Mouse (Mus musculus) midbrain, embryonic 11.5 days (tissue): ENCODE data around the gene Tex12. TPM values are rescaled to one million over a fixed set of nuclear protein-coding genes. Genes with fewer than 3 reads are reported as not detected.

Source experiments
- ATAC-seq: fragments of 200-750 bp; cut with Nextera tagmentation; 2 replicates; pipeline ENCODE4 v1.8.0; 2017; ENCODE audit warnings: moderate TSS enrichment, moderate library complexity; ENCODE audit not compliant: low FRiP score
- DNase-seq: peaks from one replicate; pipeline ENCODE4 v3.0.0; 2015; ENCODE audit warnings: low spot score; ENCODE audit errors: missing footprints
- H3K27ac ChIP-seq: fragments of 300-500 bp; sonication (generic); 2 replicates; pipeline ENCODE4 v1.5.1; 2014; ENCODE audit warnings: low read depth, low read length
- H3K27me3 ChIP-seq: fragments of 300-500 bp; sonication (generic); 2 replicates; pipeline ENCODE4 v1.6.1; 2014; ENCODE audit warnings: mild to moderate bottlenecking, low read length, moderate library complexity, mixed read lengths; ENCODE audit not compliant: control insufficient read depth, insufficient read depth
- H3K36me3 ChIP-seq: fragments of 300-500 bp; sonication (generic); 2 replicates; pipeline ENCODE4 v1.6.1; 2014; ENCODE audit warnings: mild to moderate bottlenecking, low read length, moderate library complexity, mixed read lengths; ENCODE audit not compliant: control insufficient read depth, insufficient read depth
- H3K4me1 ChIP-seq: fragments of 300-500 bp; sonication (generic); 2 replicates; pipeline ENCODE4 v1.6.1; 2014; ENCODE audit warnings: low read length; ENCODE audit not compliant: control insufficient read depth, insufficient read depth
- H3K4me2 ChIP-seq: fragments of 300-500 bp; sonication (generic); 2 replicates; pipeline ENCODE4 v1.6.1; 2014; ENCODE audit warnings: mild to moderate bottlenecking, moderate library complexity
- H3K4me3 ChIP-seq: fragments of 300-500 bp; sonication (generic); 2 replicates; pipeline ENCODE4 v1.5.1; 2014; ENCODE audit warnings: low read depth, low read length
- H3K9ac ChIP-seq: fragments of 300-500 bp; sonication (generic); 2 replicates; pipeline ENCODE4 v1.6.1; 2014; ENCODE audit warnings: low read length
- H3K9me3 ChIP-seq: fragments of 300-500 bp; sonication (generic); 2 replicates; pipeline ENCODE4 v1.6.1; 2016; ENCODE audit warnings: low read length; ENCODE audit not compliant: control insufficient read depth
- WGBS: fragments of 180-500 bp; shearing (Covaris S2); extraction: QIAGEN DNeasy Blood & Tissue Kit; methylation state at CpG from one replicate; pipeline ENCODE4 v1.1.7; 2014; 5-methylcytosine and 5-hydroxymethylcytosine counted together
- polyA plus RNA-seq: library from polyadenylated mRNA; unstranded; fragments of >200 nt; fragmentation: Nextera tagmentation; extraction: Ambion mirVana; gene quantifications from 2 replicates; pipeline ENCODE4 v1.2.1, GENCODE M21; 2014

The Tex12 gene
- polyA plus RNA-seq, 1 experiment from 2014 or later, result 0.26 TPM

DNA sequence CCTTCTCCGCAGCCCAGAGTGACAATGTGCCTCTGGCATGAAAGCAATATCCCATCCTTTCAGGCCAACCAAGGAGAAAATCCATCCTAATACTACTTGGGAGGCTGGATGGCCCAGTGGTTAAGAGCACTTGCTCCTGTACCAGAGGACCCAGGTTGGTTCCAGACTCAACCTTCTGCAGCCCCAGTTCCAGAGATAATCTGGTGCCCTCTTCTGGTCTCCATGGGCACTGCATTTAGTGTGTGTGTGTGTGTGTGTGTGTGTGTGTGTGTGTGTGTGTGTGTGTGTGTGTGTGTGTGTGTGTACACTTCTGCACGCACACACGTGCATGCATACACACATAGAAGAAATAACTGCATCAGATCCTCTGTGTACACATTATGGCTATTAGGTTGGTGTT lies 32.4 kb upstream of the Tex12 start:
- WGBS, result 73% methylated on average over 3 of the region's 3 CpGs
- Histone ChIP-seq H3K4me3 (no peak overlapping the region), H3K27me3 (no peaks in the 10 kb centered on the region), H3K4me1 (no peaks in the 10 kb centered on the region), H3K9ac (no peak overlapping the region), H3K27ac (no peak overlapping the region), H3K4me2 (no peak overlapping the region), H3K9me3 (no peaks in the 10 kb centered on the region), H3K36me3 (peaks cover 17% of the 10 kb centered on the region)
- DNase-seq (peak; percentile 90), ATAC-seq (no peak)

- peaks cover 11% of the 10 kb centered on the region; the same call in 1 of the 2 replicates for H3K36me3 ChIP-seq
- no peak for ATAC-seq
- no peak overlapping the region for H3K4me3 ChIP-seq
- no peak overlapping the region for H3K9ac ChIP-seq
- no peaks in the 10 kb centered on the region for H3K9me3 ChIP-seq
- DNase-seq, result no peak
- 89% methylated on average over 9 of the region's 9 CpGs for WGBS
- no peak overlapping the region for H3K27ac ChIP-seq
- no peak overlapping the region for H3K4me2 ChIP-seq
- no peaks in the 10 kb centered on the region for H3K4me1 ChIP-seq
- H3K27me3 ChIP-seq, result no peaks in the 10 kb centered on the region
These were observed 31.8 kb upstream of the Tex12 start for GRCm38 (mm10) chr9:50592955-50593354.

GRCm38 (mm10) chr9:50590856-50591518 lies 29.9 kb upstream of the Tex12 start:
- ATAC-seq (no peak), DNase-seq (no peak)
- Histone ChIP-seq H3K4me1 (no peaks in the 10 kb centered on the region), H3K4me3 (no peak overlapping the region), H3K36me3 (peaks cover 2% of the 10 kb centered on the region; the same call in 1 of the 2 replicates), H3K9ac (no peak overlapping the region), H3K9me3 (no peaks in the 10 kb centered on the region), H3K4me2 (no peak overlapping the region), H3K27ac (no peak overlapping the region), H3K27me3 (no peaks in the 10 kb centered on the region)
- 81% methylated on average over 10 of the region's 10 CpGs for WGBS

DNA sequence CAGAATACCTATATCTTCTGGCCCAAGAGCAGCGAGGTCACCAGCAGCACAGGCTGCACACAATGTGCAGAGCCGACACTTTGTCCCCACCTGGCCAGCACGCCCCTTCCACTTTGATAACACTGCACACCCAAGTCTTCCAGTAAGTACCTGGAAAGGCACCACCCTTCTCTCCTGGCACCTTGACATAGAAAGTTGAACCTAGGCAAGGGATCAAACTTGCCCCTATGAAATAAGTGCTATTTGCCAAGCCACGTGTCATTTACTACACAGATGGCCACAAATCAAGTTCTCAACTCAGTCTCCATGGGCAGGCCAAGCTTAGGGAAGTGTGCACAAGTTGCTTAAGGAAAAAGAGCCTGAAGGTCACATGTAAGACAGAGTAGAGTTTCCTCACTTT lies 25.8 kb upstream of the Tex12 start:
- no peak for ATAC-seq
- Histone ChIP-seq H3K27ac (no peak overlapping the region), H3K36me3 (no peaks in the 10 kb centered on the region), H3K4me3 (no peak overlapping the region), H3K4me1 (no peaks in the 10 kb centered on the region), H3K9ac (no peak overlapping the region), H3K9me3 (no peaks in the 10 kb centered on the region), H3K4me2 (no peak overlapping the region), H3K27me3 (no peaks in the 10 kb centered on the region)
- DNase-seq, result no peak
- 84% methylated on average over 4 of the region's 4 CpGs for WGBS

DNA sequence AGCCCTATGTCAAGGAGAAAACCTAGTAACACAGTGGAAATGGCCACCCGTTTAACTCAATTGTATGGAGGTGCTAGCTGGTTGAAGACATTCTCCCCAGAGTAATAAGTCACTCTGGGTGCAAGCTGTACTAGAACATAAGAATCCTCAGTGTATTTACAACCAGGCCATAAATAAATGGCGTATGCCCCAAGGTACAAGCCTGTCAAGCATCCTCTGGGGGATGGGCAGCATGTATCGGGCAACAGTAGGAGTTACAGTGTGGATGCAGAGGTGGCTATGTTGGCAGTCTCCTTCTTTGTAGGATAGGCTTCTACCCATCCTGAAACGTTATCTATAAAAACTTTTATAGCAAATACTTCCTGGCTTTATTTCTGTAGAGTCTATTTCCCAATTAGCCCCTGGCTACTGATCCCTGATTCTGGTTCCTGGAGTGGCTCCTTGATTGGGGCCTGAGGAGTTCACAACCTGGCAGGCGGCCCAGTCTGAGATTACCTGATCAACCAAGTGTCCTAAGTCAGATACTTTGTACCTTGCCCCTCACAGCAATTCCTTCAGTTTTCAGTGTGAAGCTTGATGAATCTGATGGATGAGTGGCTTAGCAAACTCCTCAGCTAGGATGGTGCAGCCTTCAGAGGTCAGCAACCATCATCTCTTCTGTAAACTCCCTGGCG lies 24.2 kb upstream of the Tex12 start:
- ATAC-seq (no peak), DNase-seq (no peak)
- WGBS, result 85% methylated on average over 6 of the region's 6 CpGs
- Histone ChIP-seq H3K4me3 (no peak overlapping the region), H3K36me3 (no peaks in the 10 kb centered on the region), H3K9ac (no peak overlapping the region), H3K27ac (no peak overlapping the region), H3K27me3 (no peaks in the 10 kb centered on the region), H3K9me3 (no peaks in the 10 kb centered on the region), H3K4me2 (no peak overlapping the region), H3K4me1 (no peaks in the 10 kb centered on the region)

GRCm38 (mm10) chr9:50580370-50580769 lies 19.2 kb upstream of the Tex12 start:
- Histone ChIP-seq H3K4me2 (no peak overlapping the region), H3K36me3 (no peaks in the 10 kb centered on the region), H3K27ac (no peak overlapping the region), H3K9ac (no peak overlapping the region), H3K9me3 (no peaks in the 10 kb centered on the region), H3K4me1 (no peaks in the 10 kb centered on the region), H3K27me3 (no peaks in the 10 kb centered on the region), H3K4me3 (no peak overlapping the region)
- ATAC-seq (no peak), DNase-seq (no peak)
- 12% methylated on average over 4 of the region's 4 CpGs for WGBS

GRCm38 (mm10) chr9:50569599-50570525 lies 8.7 kb upstream of the Tex12 start:
- no peaks in the 10 kb centered on the region for H3K27me3 ChIP-seq
- H3K27ac ChIP-seq, result no peak overlapping the region
- H3K4me1 ChIP-seq, result no peaks in the 10 kb centered on the region
- H3K9me3 ChIP-seq, result no peaks in the 10 kb centered on the region
- H3K36me3 ChIP-seq, result no peaks in the 10 kb centered on the region
- WGBS, result 83% methylated on average over 10 of the region's 10 CpGs
- no peak overlapping the region for H3K4me3 ChIP-seq
- H3K9ac ChIP-seq, result no peak overlapping the region
- DNase-seq (no peak), ATAC-seq (no peak)
- no peak overlapping the region for H3K4me2 ChIP-seq

DNA sequence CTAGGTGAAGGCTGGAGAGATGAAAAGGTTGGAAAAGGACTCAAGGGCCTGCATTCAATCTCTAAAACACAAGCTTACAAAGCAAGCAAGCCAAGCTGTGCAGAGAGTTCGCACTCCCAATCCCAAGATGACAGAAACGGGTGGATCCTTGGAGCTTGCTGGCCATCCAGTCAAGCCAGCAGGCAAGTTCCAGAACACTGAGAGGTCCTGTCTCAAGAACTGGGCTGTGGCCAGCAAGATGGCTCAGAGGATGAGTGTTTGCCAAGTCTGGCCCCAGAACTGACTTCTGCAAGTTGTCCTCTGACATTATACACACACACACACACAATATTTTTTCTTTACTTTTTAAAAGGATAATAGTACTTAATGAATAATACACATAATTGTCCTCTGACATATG lies 6.8 kb upstream of the Tex12 start:
- H3K4me3 ChIP-seq, result no peak overlapping the region
- DNase-seq, result no peak
- 98% methylated on average over 2 of the region's 2 CpGs for WGBS
- no peaks in the 10 kb centered on the region for H3K9me3 ChIP-seq
- H3K4me1 ChIP-seq, result no peaks in the 10 kb centered on the region
- H3K9ac ChIP-seq, result no peak overlapping the region
- no peak for ATAC-seq
- no peak overlapping the region for H3K4me2 ChIP-seq
- H3K36me3 ChIP-seq, result no peaks in the 10 kb centered on the region
- no peak overlapping the region for H3K27ac ChIP-seq
- no peaks in the 10 kb centered on the region for H3K27me3 ChIP-seq

- Histone ChIP-seq H3K27me3 (no peaks in the 10 kb centered on the region), H3K9me3 (no peaks in the 10 kb centered on the region), H3K4me1 (no peaks in the 10 kb centered on the region), H3K4me3 (no peak overlapping the region), H3K27ac (no peak overlapping the region), H3K9ac (no peak overlapping the region), H3K36me3 (no peaks in the 10 kb centered on the region), H3K4me2 (no peak overlapping the region)
- WGBS, result 90% methylated on average over 4 of the region's 4 CpGs
- ATAC-seq, result no peak
- DNase-seq, result no peak
These were observed 6.2 kb upstream of the Tex12 start for GRCm38 (mm10) chr9:50567372-50567771.
